Mouse (Mus musculus): ENCODE results near the gene Ak2. TPM values are rescaled to one million over a fixed set of nuclear protein-coding genes. Genes with fewer than 3 reads are reported as not detected.
A peak's percentile ranks its signal among the peaks of the same experiment; 100 is the strongest.

Ak2 gene
- polyA plus RNA-seq, 1 experiment from 2014 or later = 57.1 TPM

DNA sequence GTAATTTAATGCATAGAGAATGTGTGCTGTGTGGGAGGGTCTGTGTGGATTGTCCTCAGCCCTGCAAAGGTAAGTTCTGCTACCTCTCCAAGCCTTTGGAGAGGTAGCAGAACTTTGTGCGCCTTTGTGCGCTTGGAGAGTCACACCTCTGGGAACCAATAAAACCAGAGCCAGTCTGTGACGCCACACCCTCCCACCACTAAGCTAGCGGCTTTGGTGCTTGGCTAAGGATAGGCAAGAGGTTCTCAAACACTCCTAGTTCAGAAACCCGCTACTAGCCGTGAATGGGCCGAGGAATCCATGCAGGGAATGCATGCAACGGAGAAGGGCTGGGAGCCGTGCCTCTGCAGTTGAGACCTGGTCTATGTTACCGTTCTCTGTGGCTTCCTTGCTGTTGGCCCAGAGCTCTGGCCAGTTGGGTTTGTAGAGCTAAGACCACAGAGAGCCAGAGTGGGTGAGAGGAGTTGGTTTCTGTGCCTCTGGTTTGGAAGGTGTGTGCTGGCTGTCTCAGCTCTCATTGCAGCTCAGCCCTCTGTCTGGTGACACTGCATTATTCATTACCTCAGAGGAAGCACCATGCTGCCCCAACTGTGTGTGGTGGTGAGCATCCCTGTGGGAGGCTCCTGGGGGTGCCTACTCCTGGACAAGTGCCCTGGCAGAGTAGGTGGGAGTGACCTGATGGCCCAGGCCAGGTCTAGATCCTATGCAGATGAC is 21.6 kb downstream of the Ak2 start:
- no peak overlapping the region for H3K27ac ChIP-seq (ENCODE audit: low read depth, low read length)

DNA sequence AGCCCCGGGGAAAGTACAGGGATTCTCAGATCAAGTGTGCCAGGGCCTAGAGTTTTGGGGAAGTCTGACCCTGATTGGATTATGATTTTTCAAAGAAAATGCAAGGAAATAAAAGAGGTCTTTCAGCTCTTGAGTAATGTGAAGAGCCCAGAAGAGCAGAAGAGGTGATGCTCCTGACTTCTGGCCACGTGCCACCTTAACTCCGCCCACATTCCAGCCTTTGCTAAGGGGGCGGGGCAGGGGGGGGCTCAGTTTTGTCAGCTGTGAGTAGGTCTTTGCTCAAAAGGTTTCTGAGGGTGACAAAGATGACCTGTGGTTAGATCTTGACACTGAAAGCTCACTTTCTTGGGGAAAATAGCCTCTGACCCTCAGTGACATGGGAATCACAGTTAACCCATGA is 24.6 kb downstream of the Ak2 start:
- Histone ChIP-seq H3K4me1 (ENCODE audit: control insufficient read depth, insufficient read depth, low read length) (0 out of 2 replicates have a peak, but pooled peaks cover 8% of the 10 kb centered on the region), H3K9me3 (ENCODE audit: control insufficient read depth, low read length) (no peaks in the 10 kb centered on the region), H3K4me3 (ENCODE audit: low read depth, low read length) (no peak overlapping the region), H3K27ac (ENCODE audit: low read depth, low read length) (no peak overlapping the region), H3K9ac (replicated peaks; ENCODE audit: low read depth, low read length) (no peak overlapping the region), H3K36me3 (ENCODE audit: control insufficient read depth, insufficient read depth, low read length) (no peaks in the 10 kb centered on the region), H3K27me3 (ENCODE audit: control insufficient read depth, insufficient read depth, low read length) (no peaks in the 10 kb centered on the region), H3K4me2 (ENCODE audit: low read depth, low read length) (no peak overlapping the region)
- ATAC-seq (ENCODE audit: low read depth) = no peak
- WGBS = 39% methylated on average over 4 of the region's 4 CpGs

More for the DNA sequence above, 21.6 kb downstream of the Ak2 start:
- Histone ChIP-seq H3K9ac (replicated peaks; ENCODE audit: low read depth, low read length) (no peak overlapping the region), H3K4me3 (ENCODE audit: low read depth, low read length) (no peak overlapping the region), H3K36me3 (ENCODE audit: control insufficient read depth, insufficient read depth, low read length) (peaks cover 1% of the 10 kb centered on the region; the same call in 1 of the 2 replicates), H3K27me3 (ENCODE audit: control insufficient read depth, insufficient read depth, low read length) (no peaks in the 10 kb centered on the region), H3K9me3 (ENCODE audit: control insufficient read depth, low read length) (no peaks in the 10 kb centered on the region), H3K4me2 (ENCODE audit: low read depth, low read length) (no peak overlapping the region), H3K4me1 (ENCODE audit: control insufficient read depth, insufficient read depth, low read length) (no peaks in the 10 kb centered on the region)
- no peak for ATAC-seq (ENCODE audit: low read depth)
- WGBS = 61% methylated on average over 10 of the region's 10 CpGs

DNA sequence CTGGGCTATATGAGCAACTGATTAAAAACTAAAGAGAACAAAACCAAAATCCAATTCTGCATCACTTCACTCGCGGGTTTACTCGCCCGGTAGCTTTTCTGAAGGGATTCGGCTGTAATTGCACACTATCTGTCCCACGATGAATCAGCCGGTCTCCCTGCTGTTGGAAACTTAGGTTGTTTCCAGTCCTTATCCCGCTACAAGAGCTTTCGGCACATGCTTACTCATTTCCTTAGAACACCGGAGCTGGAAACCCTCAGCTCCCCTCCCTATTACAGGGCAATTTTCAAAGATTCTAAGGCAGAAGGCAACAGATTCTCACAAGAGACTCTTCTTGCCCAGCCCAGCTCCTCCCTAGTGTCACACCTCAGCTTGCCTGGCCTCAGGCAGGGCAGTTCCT is 25.4 kb downstream of the Ak2 start:
- no peaks in the 10 kb centered on the region for H3K27me3 ChIP-seq (ENCODE audit: control insufficient read depth, insufficient read depth, low read length)
- ATAC-seq (ENCODE audit: low read depth) = no peak
- no peak overlapping the region for H3K4me2 ChIP-seq (ENCODE audit: low read depth, low read length)
- H3K36me3 ChIP-seq (ENCODE audit: control insufficient read depth, insufficient read depth, low read length) = no peaks in the 10 kb centered on the region
- H3K27ac ChIP-seq (ENCODE audit: low read depth, low read length) = no peak overlapping the region
- no peaks in the 10 kb centered on the region for H3K9me3 ChIP-seq (ENCODE audit: control insufficient read depth, low read length)
- WGBS = 92% methylated on average over 10 of the region's 10 CpGs
- H3K9ac ChIP-seq (replicated peaks; ENCODE audit: low read depth, low read length) = no peak overlapping the region
- 0 out of 2 replicates have a peak, but pooled peaks cover 8% of the 10 kb centered on the region for H3K4me1 ChIP-seq (ENCODE audit: control insufficient read depth, insufficient read depth, low read length)
- no peak overlapping the region for H3K4me3 ChIP-seq (ENCODE audit: low read depth, low read length)

GRCm38 (mm10) chr4:129018788-129019435 is 27.2 kb downstream of the Ak2 start:
- WGBS = 87% methylated on average over 9 of the region's 9 CpGs
- Histone ChIP-seq H3K4me2 (ENCODE audit: low read depth, low read length) (no peak overlapping the region), H3K4me3 (ENCODE audit: low read depth, low read length) (no peak overlapping the region), H3K9me3 (ENCODE audit: control insufficient read depth, low read length) (no peaks in the 10 kb centered on the region), H3K36me3 (ENCODE audit: control insufficient read depth, insufficient read depth, low read length) (no peaks in the 10 kb centered on the region), H3K4me1 (ENCODE audit: control insufficient read depth, insufficient read depth, low read length) (0 out of 2 replicates have a peak, but pooled peaks cover 8% of the 10 kb centered on the region), H3K27ac (ENCODE audit: low read depth, low read length) (no peak overlapping the region), H3K9ac (replicated peaks; ENCODE audit: low read depth, low read length) (no peak overlapping the region), H3K27me3 (ENCODE audit: control insufficient read depth, insufficient read depth, low read length) (no peaks in the 10 kb centered on the region)
- ATAC-seq (ENCODE audit: low read depth) = no peak

DNA sequence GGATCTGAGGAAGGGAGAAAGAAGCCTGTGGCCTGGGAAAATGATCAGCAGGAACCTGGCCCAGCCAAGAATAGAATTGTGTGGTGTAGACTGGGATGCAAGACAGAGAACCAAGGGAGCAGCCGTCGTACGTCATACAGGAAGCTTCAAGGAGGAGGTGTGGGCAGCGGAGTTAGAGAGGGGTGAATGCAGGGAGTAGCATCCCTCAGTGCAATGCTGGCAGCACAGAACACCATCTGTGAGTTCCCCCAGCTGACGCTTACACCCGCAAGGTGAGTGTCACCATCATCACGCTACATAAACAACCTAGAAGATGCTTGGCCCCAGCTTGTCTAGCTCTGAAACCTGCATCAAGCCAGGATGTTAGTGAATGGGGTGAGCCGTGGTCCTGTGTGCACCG is 28.0 kb downstream of the Ak2 start:
- Histone ChIP-seq H3K9ac (replicated peaks; ENCODE audit: low read depth, low read length) (no peak overlapping the region), H3K36me3 (ENCODE audit: control insufficient read depth, insufficient read depth, low read length) (no peaks in the 10 kb centered on the region), H3K9me3 (ENCODE audit: control insufficient read depth, low read length) (no peaks in the 10 kb centered on the region), H3K27me3 (ENCODE audit: control insufficient read depth, insufficient read depth, low read length) (no peaks in the 10 kb centered on the region), H3K27ac (ENCODE audit: low read depth, low read length) (no peak overlapping the region), H3K4me1 (ENCODE audit: control insufficient read depth, insufficient read depth, low read length) (0 out of 2 replicates have a peak, but pooled peaks cover 8% of the 10 kb centered on the region), H3K4me3 (ENCODE audit: low read depth, low read length) (no peak overlapping the region), H3K4me2 (ENCODE audit: low read depth, low read length) (no peak overlapping the region)
- 0 out of 2 replicates have a peak, but pooled peaks have one; percentile 4 for ATAC-seq (ENCODE audit: low read depth)
- 73% methylated on average over 9 of the region's 9 CpGs for WGBS

- Histone ChIP-seq H3K4me2 (ENCODE audit: low read depth, low read length) (no peak overlapping the region), H3K9ac (replicated peaks; ENCODE audit: low read depth, low read length) (no peak overlapping the region), H3K27ac (ENCODE audit: low read depth, low read length) (0 out of 2 replicates have a peak overlapping the region, but pooled peaks have one; percentile 34), H3K4me1 (ENCODE audit: control insufficient read depth, insufficient read depth, low read length) (0 out of 2 replicates have a peak, but pooled peaks cover 8% of the 10 kb centered on the region), H3K27me3 (ENCODE audit: control insufficient read depth, insufficient read depth, low read length) (no peaks in the 10 kb centered on the region), H3K9me3 (ENCODE audit: control insufficient read depth, low read length) (no peaks in the 10 kb centered on the region), H3K36me3 (ENCODE audit: control insufficient read depth, insufficient read depth, low read length) (no peaks in the 10 kb centered on the region), H3K4me3 (ENCODE audit: low read depth, low read length) (no peak overlapping the region)
- 29% methylated on average over 6 of the region's 6 CpGs for WGBS
- peak; percentile 71 for ATAC-seq (ENCODE audit: low read depth)
These were observed 28.7 kb downstream of the Ak2 start for GRCm38 (mm10) chr4:129020454-129020853.

GRCm38 (mm10) chr4:129021426-129021825 is 29.7 kb downstream of the Ak2 start:
- H3K27ac ChIP-seq (ENCODE audit: low read depth, low read length) = no peak overlapping the region
- no peak overlapping the region for H3K9ac ChIP-seq (replicated peaks; ENCODE audit: low read depth, low read length)
- no peak for ATAC-seq (ENCODE audit: low read depth)
- H3K9me3 ChIP-seq (ENCODE audit: control insufficient read depth, low read length) = no peaks in the 10 kb centered on the region
- 94% methylated on average over 3 of the region's 3 CpGs for WGBS
- no peaks in the 10 kb centered on the region for H3K27me3 ChIP-seq (ENCODE audit: control insufficient read depth, insufficient read depth, low read length)
- H3K4me1 ChIP-seq (ENCODE audit: control insufficient read depth, insufficient read depth, low read length) = 0 out of 2 replicates have a peak, but pooled peaks cover 8% of the 10 kb centered on the region
- no peak overlapping the region for H3K4me3 ChIP-seq (ENCODE audit: low read depth, low read length)
- no peaks in the 10 kb centered on the region for H3K36me3 ChIP-seq (ENCODE audit: control insufficient read depth, insufficient read depth, low read length)
- H3K4me2 ChIP-seq (ENCODE audit: low read depth, low read length) = no peak overlapping the region

DNA sequence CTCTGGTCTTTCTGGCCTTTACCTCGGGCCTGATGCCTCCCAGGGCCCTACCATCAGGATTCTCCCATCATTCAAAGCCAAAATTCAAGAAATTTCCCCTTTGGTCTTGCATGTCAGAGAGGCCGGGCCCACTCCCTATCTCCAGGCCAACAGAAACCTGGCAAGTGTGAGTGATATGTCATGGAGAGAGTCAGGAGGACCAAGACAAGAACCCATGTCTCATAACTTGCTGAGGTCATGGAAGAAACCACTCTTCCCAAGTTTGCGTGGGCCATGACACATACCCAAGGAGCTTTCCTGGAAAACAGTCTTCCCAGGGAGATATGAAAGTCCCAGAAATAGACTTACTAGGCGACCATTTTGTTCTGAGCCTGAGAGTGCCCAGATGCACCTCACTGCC is 30.1 kb downstream of the Ak2 start:
- Histone ChIP-seq H3K4me2 (ENCODE audit: low read depth, low read length) (no peak overlapping the region), H3K9me3 (ENCODE audit: control insufficient read depth, low read length) (no peaks in the 10 kb centered on the region), H3K36me3 (ENCODE audit: control insufficient read depth, insufficient read depth, low read length) (no peaks in the 10 kb centered on the region), H3K4me1 (ENCODE audit: control insufficient read depth, insufficient read depth, low read length) (0 out of 2 replicates have a peak, but pooled peaks cover 8% of the 10 kb centered on the region), H3K27ac (ENCODE audit: low read depth, low read length) (no peak overlapping the region), H3K4me3 (ENCODE audit: low read depth, low read length) (no peak overlapping the region), H3K27me3 (ENCODE audit: control insufficient read depth, insufficient read depth, low read length) (no peaks in the 10 kb centered on the region), H3K9ac (replicated peaks; ENCODE audit: low read depth, low read length) (no peak overlapping the region)
- WGBS = 80% methylated on average over 4 of the region's 4 CpGs
- no peak for ATAC-seq (ENCODE audit: low read depth)

GRCm38 (mm10) chr4:129023884-129024283 is 32.1 kb downstream of the Ak2 start:
- H3K4me3 ChIP-seq (ENCODE audit: low read depth, low read length) = no peak overlapping the region
- H3K9me3 ChIP-seq (ENCODE audit: control insufficient read depth, low read length) = no peaks in the 10 kb centered on the region
- WGBS = 83% methylated on average over 6 of the region's 6 CpGs
- H3K4me2 ChIP-seq (ENCODE audit: low read depth, low read length) = no peak overlapping the region
- H3K27me3 ChIP-seq (ENCODE audit: control insufficient read depth, insufficient read depth, low read length) = no peaks in the 10 kb centered on the region
- 0 out of 2 replicates have a peak, but pooled peaks cover 8% of the 10 kb centered on the region for H3K4me1 ChIP-seq (ENCODE audit: control insufficient read depth, insufficient read depth, low read length)
- no peak for ATAC-seq (ENCODE audit: low read depth)
- no peak overlapping the region for H3K27ac ChIP-seq (ENCODE audit: low read depth, low read length)
- H3K36me3 ChIP-seq (ENCODE audit: control insufficient read depth, insufficient read depth, low read length) = no peaks in the 10 kb centered on the region
- H3K9ac ChIP-seq (replicated peaks; ENCODE audit: low read depth, low read length) = no peak overlapping the region

Data from neural tube, embryonic 14.5 days (tissue).